Mouse (Mus musculus): Measurements from ENCODE around the gene Herpud2.

DNA sequence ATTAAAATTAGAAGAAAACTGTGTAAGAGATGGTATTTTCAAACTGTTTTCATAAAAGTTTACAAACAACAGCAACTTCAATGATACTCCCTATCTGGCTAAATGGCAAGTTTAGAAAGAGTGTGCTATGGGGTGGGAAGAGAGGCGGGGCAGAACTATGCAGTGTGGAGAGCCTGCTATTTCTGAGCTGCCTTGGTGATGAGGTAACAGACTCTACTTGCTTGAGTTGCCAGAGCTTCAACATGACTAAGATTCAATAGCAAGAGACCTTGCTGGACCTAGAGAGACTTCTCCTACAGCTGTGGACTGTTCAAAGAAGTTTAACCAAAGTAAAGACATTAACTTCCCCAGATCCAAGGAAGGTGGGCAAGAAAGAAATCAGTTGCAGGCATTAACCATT is 24.9 kb upstream of the Herpud2 start:
- no peak for TF ChIP-seq FLI1 (IDR thresholded peaks at IDR 0.05; ENCODE audit: low read length)
- no peak for TF ChIP-seq GATA1 (IDR thresholded peaks at IDR 0.05; ENCODE audit: borderline replicate concordance, low read length)
